Mouse (Mus musculus) MEL (cell line): ENCODE data around the gene Mllt11.

ENCODE experiments used
- CTCF ChIP-seq, 3 experiments: IDR thresholded peaks in 2 of 3; conservative IDR thresholded peaks in 1 of 3; 2 replicates each; pipeline ENCODE4 v1.5.1; 2011 to 2012; ENCODE audit warnings: low read length in 3 of 3, low read depth in 2 of 3, mild to moderate bottlenecking in 2 of 3, improper control_type of control experiment in 1 of 3, inconsistent platforms in 1 of 3, mixed read lengths in 1 of 3, moderate library complexity in 1 of 3; ENCODE audit not compliant: control insufficient read depth in 1 of 3, insufficient read depth in 1 of 3, poor library complexity in 1 of 3, severe bottlenecking in 1 of 3
- EP300 ChIP-seq, 2 experiments: IDR thresholded peaks; 2 replicates each; pipeline ENCODE4 v1.6.1; 2011; ENCODE audit warnings: improper control_type of control experiment in 2 of 2, low read length in 2 of 2, low read depth in 1 of 2, mild to moderate bottlenecking in 1 of 2
- GATA1 ChIP-seq: IDR thresholded peaks from 2 replicates; pipeline ENCODE4 v1.6.1; 2011; ENCODE audit warnings: low read depth, low read length, improper control_type of control experiment
- HCFC1 ChIP-seq: IDR thresholded peaks from 2 replicates; pipeline ENCODE4 v1.6.1; 2012; ENCODE audit warnings: low read depth, mild to moderate bottlenecking, inconsistent platforms, low read length, improper control_type of control experiment, moderate library complexity
- MAFK ChIP-seq: IDR thresholded peaks from 2 replicates; pipeline ENCODE4 v1.6.1; 2011; ENCODE audit warnings: low read depth, mild to moderate bottlenecking, low read length, improper control_type of control experiment, borderline replicate concordance
- NELFE ChIP-seq: IDR thresholded peaks from 2 replicates; pipeline ENCODE4 v1.6.1; 2011; ENCODE audit warnings: low read depth, low read length, improper control_type of control experiment
- POLR2A ChIP-seq, 2 experiments: IDR thresholded peaks; 2 replicates each; pipeline ENCODE4 v1.6.1; 2011 to 2012; ENCODE audit warnings: low read length in 2 of 2, mild to moderate bottlenecking in 2 of 2, control low read depth in 1 of 2, improper control_type of control experiment in 1 of 2, low read depth in 1 of 2, moderate library complexity in 1 of 2; ENCODE audit not compliant: control insufficient read depth in 1 of 2, insufficient read depth in 1 of 2, poor library complexity in 1 of 2
- POLR2AphosphoS2 ChIP-seq: IDR thresholded peaks from 2 replicates; pipeline ENCODE4 v1.6.1; 2011; ENCODE audit warnings: low read length, improper control_type of control experiment
- TCF12 ChIP-seq: IDR thresholded peaks from 2 replicates; pipeline ENCODE4 v1.6.1; 2014; ENCODE audit warnings: low read depth, mild to moderate bottlenecking, inconsistent platforms, low read length, improper control_type of control experiment, moderate library complexity
- USF1 ChIP-seq: IDR thresholded peaks from 2 replicates; pipeline ENCODE4 v1.6.1; 2014; ENCODE audit warnings: low read depth, mild to moderate bottlenecking, inconsistent platforms, low read length, improper control_type of control experiment, moderate library complexity
- ZC3H11A ChIP-seq: IDR thresholded peaks from 2 replicates; pipeline ENCODE4 v1.6.1; 2012; ENCODE audit warnings: low read depth, mild to moderate bottlenecking, inconsistent platforms, low read length, improper control_type of control experiment
- ZNF384 ChIP-seq: IDR thresholded peaks from 2 replicates; pipeline ENCODE4 v1.6.1; 2012; ENCODE audit warnings: low read depth, mild to moderate bottlenecking, inconsistent platforms, low read length, improper control_type of control experiment

DNA sequence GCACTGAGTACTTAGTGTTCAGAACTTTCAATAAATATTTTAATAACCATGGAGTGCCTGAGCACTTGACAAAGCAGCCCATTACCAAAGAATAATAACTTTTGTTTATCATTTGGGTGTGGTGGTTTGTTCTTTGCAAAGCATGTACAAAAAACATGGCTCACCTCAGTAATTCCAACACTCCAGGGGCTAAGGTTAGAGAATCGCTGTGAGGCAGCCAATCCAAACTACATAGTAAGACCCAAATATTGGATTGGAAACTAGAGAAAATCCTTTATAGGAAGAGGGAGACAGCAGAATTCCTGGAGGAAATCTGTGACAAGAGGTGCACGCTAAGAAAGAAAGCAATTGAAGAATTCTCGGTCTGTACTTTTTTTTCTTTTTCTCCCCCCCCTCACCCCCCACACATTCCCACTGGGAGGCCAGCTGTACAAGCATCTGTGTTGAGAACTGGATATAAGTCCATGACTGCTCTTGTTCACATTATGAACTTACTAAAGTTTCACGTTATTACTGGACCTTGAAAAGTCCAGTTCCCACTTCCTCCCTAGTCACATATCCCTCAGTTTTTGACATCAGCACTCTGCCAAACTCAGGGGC is 15.2 kb downstream of the Mllt11 start:
- TF ChIP-seq ZNF384 (no peak), NELFE (no peak), POLR2A (IDR thresholded peaks at IDR 0.05; ENCODE audit: control insufficient read depth in 1 of 2, insufficient read depth in 1 of 2, low read depth in 1 of 2, low read length in 2 of 2, poor library complexity in 1 of 2) (no peak), TCF12 (no peak), HCFC1 (no peak), ZC3H11A (no peak), CTCF (IDR thresholded peaks at IDR 0.05 in 2 of 3, conservative IDR thresholded peaks at IDR 0.05 in 1 of 3; ENCODE audit: control insufficient read depth in 1 of 3, insufficient read depth in 1 of 3, low read depth in 2 of 3, low read length in 3 of 3, poor library complexity in 1 of 3, severe bottlenecking in 1 of 3) (no peak; a peak in 1 of 6 replicates), MAFK (no peak), EP300 (IDR thresholded peaks at IDR 0.05; ENCODE audit: low read depth in 1 of 2, low read length in 2 of 2) (no peak), USF1 (no peak), GATA1 (no peak), POLR2AphosphoS2 (no peak)
